Mouse (Mus musculus): ENCODE results near the gene Tmem51.

Gene Tmem51

GRCm38 (mm10) chr4:142060455-142061378 lies 23.4 kb downstream of the Tmem51 start:
- TF ChIP-seq POU5F1 (IDR thresholded peaks at IDR 0.05; ENCODE audit: borderline replicate concordance, low read length) (no peak), NANOG (IDR thresholded peaks at IDR 0.05; ENCODE audit: borderline replicate concordance, low read length) (no peak), CTCF (conservative IDR thresholded peaks at IDR 0.05; ENCODE audit: low read length) (no peak)
- H3K36me3 ChIP-seq (ENCODE audit: insufficient read depth, low read length), result peaks cover 6% of the 10 kb centered on the region
- H3K4me1 ChIP-seq (replicated peaks; ENCODE audit: low read depth, low read length), result peaks cover 91% of the 10 kb centered on the region
- no peaks in the 10 kb centered on the region for H3K9me3 ChIP-seq (ENCODE audit: low read length)
- peak overlapping the region; percentile 30 for H3K4me3 ChIP-seq (replicated peaks; ENCODE audit: low read length)
- H3K27me3 ChIP-seq (ENCODE audit: insufficient read depth, low read length), result no peaks in the 10 kb centered on the region

- Histone ChIP-seq H3K36me3 (ENCODE audit: insufficient read depth, low read length) (peaks cover 11% of the 10 kb centered on the region), H3K9me3 (ENCODE audit: low read length) (no peaks in the 10 kb centered on the region), H3K4me3 (replicated peaks; ENCODE audit: low read length) (peak overlapping the region; percentile 30; the same call in 1 of the 2 replicates), H3K27me3 (ENCODE audit: insufficient read depth, low read length) (no peaks in the 10 kb centered on the region), H3K4me1 (replicated peaks; ENCODE audit: low read depth, low read length) (peaks cover 90% of the 10 kb centered on the region)
- TF ChIP-seq POU5F1 (IDR thresholded peaks at IDR 0.05; ENCODE audit: borderline replicate concordance, low read length), result no peak
- no peak for TF ChIP-seq CTCF (conservative IDR thresholded peaks at IDR 0.05; ENCODE audit: low read length)
- no peak for TF ChIP-seq NANOG (IDR thresholded peaks at IDR 0.05; ENCODE audit: borderline replicate concordance, low read length)
These were observed 24.3 kb downstream of the Tmem51 start for GRCm38 (mm10) chr4:142059841-142060193.

- TF ChIP-seq POU5F1 (IDR thresholded peaks at IDR 0.05; ENCODE audit: borderline replicate concordance, low read length) (no peak), CTCF (conservative IDR thresholded peaks at IDR 0.05; ENCODE audit: low read length) (no peak)
- 0 out of 2 replicates have a peak overlapping the region, but pooled peaks have one; percentile 30 for H3K4me3 ChIP-seq (replicated peaks; ENCODE audit: low read length)
These were observed 24.8 kb downstream of the Tmem51 start for GRCm38 (mm10) chr4:142059113-142059840.

GRCm38 (mm10) chr4:142057529-142058216 lies 26.4 kb downstream of the Tmem51 start:
- Histone ChIP-seq H3K9me3 (ENCODE audit: low read length) (no peaks in the 10 kb centered on the region), H3K36me3 (ENCODE audit: insufficient read depth, low read length) (peaks cover 11% of the 10 kb centered on the region), H3K4me3 (replicated peaks; ENCODE audit: low read length) (peak overlapping the region; percentile 64), H3K4me1 (replicated peaks; ENCODE audit: low read depth, low read length) (peaks cover 90% of the 10 kb centered on the region), H3K27me3 (ENCODE audit: insufficient read depth, low read length) (no peaks in the 10 kb centered on the region)
- TF ChIP-seq CTCF (conservative IDR thresholded peaks at IDR 0.05; ENCODE audit: low read length), result no peak

More at GRCm38 (mm10) chr4:142059113-142059840, 24.8 kb downstream of the Tmem51 start:
- H3K27me3 ChIP-seq (ENCODE audit: insufficient read depth, low read length), result no peaks in the 10 kb centered on the region
- no peaks in the 10 kb centered on the region for H3K9me3 ChIP-seq (ENCODE audit: low read length)
- H3K36me3 ChIP-seq (ENCODE audit: insufficient read depth, low read length), result peaks cover 11% of the 10 kb centered on the region
- peaks cover 90% of the 10 kb centered on the region for H3K4me1 ChIP-seq (replicated peaks; ENCODE audit: low read depth, low read length)

- H3K9me3 ChIP-seq (ENCODE audit: low read length), result no peaks in the 10 kb centered on the region
- H3K27me3 ChIP-seq (ENCODE audit: insufficient read depth, low read length), result no peaks in the 10 kb centered on the region
- H3K4me3 ChIP-seq (replicated peaks; ENCODE audit: low read length), result no peak overlapping the region
- TF ChIP-seq CTCF (conservative IDR thresholded peaks at IDR 0.05; ENCODE audit: low read length) (no peak), NANOG (IDR thresholded peaks at IDR 0.05; ENCODE audit: borderline replicate concordance, low read length) (no peak), POU5F1 (IDR thresholded peaks at IDR 0.05; ENCODE audit: borderline replicate concordance, low read length) (no peak)
- H3K4me1 ChIP-seq (replicated peaks; ENCODE audit: low read depth, low read length), result peaks cover 88% of the 10 kb centered on the region
- peaks cover 11% of the 10 kb centered on the region for H3K36me3 ChIP-seq (ENCODE audit: insufficient read depth, low read length)
These were observed 28.5 kb downstream of the Tmem51 start for GRCm38 (mm10) chr4:142055600-142055999.

GRCm38 (mm10) chr4:142054580-142054979 lies 29.5 kb downstream of the Tmem51 start:
- Histone ChIP-seq H3K27me3 (ENCODE audit: insufficient read depth, low read length) (no peaks in the 10 kb centered on the region), H3K9me3 (ENCODE audit: low read length) (no peaks in the 10 kb centered on the region), H3K4me1 (replicated peaks; ENCODE audit: low read depth, low read length) (peaks cover 87% of the 10 kb centered on the region), H3K36me3 (ENCODE audit: insufficient read depth, low read length) (peaks cover 11% of the 10 kb centered on the region), H3K4me3 (replicated peaks; ENCODE audit: low read length) (no peak overlapping the region)
- TF ChIP-seq CTCF (conservative IDR thresholded peaks at IDR 0.05; ENCODE audit: low read length) (no peak), POU5F1 (IDR thresholded peaks at IDR 0.05; ENCODE audit: borderline replicate concordance, low read length) (no peak), NANOG (IDR thresholded peaks at IDR 0.05; ENCODE audit: borderline replicate concordance, low read length) (no peak)

GRCm38 (mm10) chr4:142053661-142054448 lies 30.2 kb downstream of the Tmem51 start:
- no peaks in the 10 kb centered on the region for H3K27me3 ChIP-seq (ENCODE audit: insufficient read depth, low read length)
- TF ChIP-seq CTCF (conservative IDR thresholded peaks at IDR 0.05; ENCODE audit: low read length) (no peak), POU5F1 (IDR thresholded peaks at IDR 0.05; ENCODE audit: borderline replicate concordance, low read length) (no peak), NANOG (IDR thresholded peaks at IDR 0.05; ENCODE audit: borderline replicate concordance, low read length) (peak; percentile 15; the same call in 1 of the 2 replicates)
- no peak overlapping the region for H3K4me3 ChIP-seq (replicated peaks; ENCODE audit: low read length)
- H3K4me1 ChIP-seq (replicated peaks; ENCODE audit: low read depth, low read length), result peaks cover 87% of the 10 kb centered on the region
- peaks cover 7% of the 10 kb centered on the region for H3K36me3 ChIP-seq (ENCODE audit: insufficient read depth, low read length)
- no peaks in the 10 kb centered on the region for H3K9me3 ChIP-seq (ENCODE audit: low read length)
